Mouse (Mus musculus) liver, embryonic 13.5 days (tissue): ENCODE measurements around the gene Myo1h. TPM values are rescaled to one million over a fixed set of nuclear protein-coding genes. Genes with fewer than 3 reads are reported as not detected.

Experiments used
- ATAC-seq: fragments of 200-750 bp; cut with Nextera tagmentation; 2 replicates; pipeline ENCODE4 v1.8.0; 2017; ENCODE audit warnings: low read depth, mild to moderate bottlenecking, moderate number of reproducible peaks, moderate library complexity
- DNase-seq: peaks from one replicate; pipeline ENCODE4 v3.0.0; 2022
- H3K27ac ChIP-seq: fragments of 300-500 bp; sonication (generic); 2 replicates; pipeline ENCODE4 v1.5.1; 2015; ENCODE audit warnings: moderate library complexity, mild to moderate bottlenecking, inconsistent platforms
- H3K27me3 ChIP-seq: fragments of 300-500 bp; sonication (generic); 2 replicates; pipeline ENCODE4 v1.6.1; 2015; ENCODE audit warnings: mild to moderate bottlenecking, inconsistent platforms
- H3K36me3 ChIP-seq: fragments of 300-500 bp; sonication (generic); 2 replicates; pipeline ENCODE4 v1.6.1; 2015; ENCODE audit warnings: mild to moderate bottlenecking, inconsistent platforms
- H3K4me1 ChIP-seq: fragments of 300-500 bp; sonication (generic); replicated peaks from 2 replicates; pipeline ENCODE4 v1.6.1; 2015; ENCODE audit warnings: inconsistent platforms
- H3K4me2 ChIP-seq: fragments of 300-500 bp; sonication (generic); 2 replicates; pipeline ENCODE4 v1.6.1; 2015; ENCODE audit warnings: inconsistent platforms, mild to moderate bottlenecking, moderate library complexity
- H3K4me3 ChIP-seq: fragments of 300-500 bp; sonication (generic); replicated peaks from 2 replicates; pipeline ENCODE4 v1.5.1; 2015; ENCODE audit warnings: mild to moderate bottlenecking, inconsistent platforms
- H3K9ac ChIP-seq: fragments of 300-500 bp; sonication (generic); 2 replicates; pipeline ENCODE4 v1.6.1; 2015; ENCODE audit warnings: mild to moderate bottlenecking, inconsistent platforms
- H3K9me3 ChIP-seq: fragments of 300-500 bp; sonication (generic); replicated peaks from 2 replicates; pipeline ENCODE4 v1.6.1; 2016; ENCODE audit warnings: inconsistent platforms
- whole genome bisulfite sequencing: fragments of 180-500 bp; shearing (Covaris S2); methylation state at CpG from one replicate; pipeline ENCODE4 v1.1.7; 2015; ENCODE audit not compliant: insufficient replicate concordance; 5-methylcytosine and 5-hydroxymethylcytosine counted together
- polyA plus RNA-seq: library from polyadenylated mRNA; unstranded; fragments of >200 nt; fragmentation: Nextera tagmentation; extraction: Ambion mirVana; gene quantifications from 2 replicates; pipeline ENCODE4 v1.2.1, GENCODE M21; 2015

Myo1h gene
- polyA plus RNA-seq, 1 experiment from 2014 or later = 0.22 TPM

DNA sequence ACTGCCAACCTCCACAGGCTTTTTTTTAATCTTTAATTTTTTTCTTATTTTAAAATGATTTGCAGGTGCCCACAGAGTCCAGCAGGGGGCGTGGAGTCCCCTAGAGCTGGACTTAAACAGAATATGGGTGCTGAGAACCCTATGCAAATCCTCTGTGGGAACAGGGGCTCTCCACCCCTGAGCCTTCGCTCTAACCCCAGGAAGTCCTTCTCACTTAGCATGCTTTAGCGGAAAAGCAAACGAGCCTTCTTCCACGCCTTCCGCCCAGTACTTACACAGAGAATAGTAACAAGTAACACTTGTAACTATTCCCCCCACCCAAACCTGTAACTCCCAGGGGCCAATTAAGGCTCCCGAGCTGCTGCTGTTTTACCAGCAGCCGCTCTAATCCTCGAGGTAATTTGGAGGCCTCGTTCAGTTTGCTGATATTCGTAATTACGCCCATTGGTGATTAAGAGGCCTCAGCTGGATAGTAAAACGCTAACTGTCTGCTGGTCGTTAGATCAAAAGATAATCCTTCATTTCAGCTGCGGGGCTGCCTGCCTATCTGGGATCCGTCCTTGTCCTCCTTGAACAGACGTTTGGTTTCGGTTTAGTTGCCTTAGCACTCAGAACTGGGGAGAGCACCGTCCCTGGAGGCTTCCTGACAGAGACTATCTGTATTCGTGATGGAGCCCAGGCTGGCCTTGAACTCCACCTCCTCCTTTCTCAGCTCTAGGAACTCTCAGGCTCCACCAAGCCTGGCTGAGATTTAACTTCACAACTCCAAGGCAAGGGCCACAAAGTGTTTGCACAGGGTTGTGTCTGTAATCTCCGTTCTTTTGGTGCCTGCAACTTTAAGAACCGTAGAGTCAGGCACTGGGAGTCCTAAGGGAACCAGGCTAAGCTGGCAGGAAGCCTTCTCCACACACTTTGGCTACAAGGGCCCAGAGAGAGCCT, 8.0 kb downstream of the Myo1h start:
- 19% methylated on average over 22 of the region's 22 CpGs for WGBS
- DNase-seq (no peak), ATAC-seq (no peak)
- no peaks in the 10 kb centered on the region for H3K36me3 ChIP-seq
- peak overlapping the region; percentile 43 for H3K4me2 ChIP-seq
- H3K9me3 ChIP-seq = no peaks in the 10 kb centered on the region
- no peak overlapping the region for H3K9ac ChIP-seq
- H3K4me3 ChIP-seq = peak overlapping the region; percentile 19
- H3K27me3 ChIP-seq = 0 out of 2 replicates have a peak, but pooled peaks cover 2% of the 10 kb centered on the region
- peaks cover 7% of the 10 kb centered on the region for H3K4me1 ChIP-seq
- no peak overlapping the region for H3K27ac ChIP-seq

DNA sequence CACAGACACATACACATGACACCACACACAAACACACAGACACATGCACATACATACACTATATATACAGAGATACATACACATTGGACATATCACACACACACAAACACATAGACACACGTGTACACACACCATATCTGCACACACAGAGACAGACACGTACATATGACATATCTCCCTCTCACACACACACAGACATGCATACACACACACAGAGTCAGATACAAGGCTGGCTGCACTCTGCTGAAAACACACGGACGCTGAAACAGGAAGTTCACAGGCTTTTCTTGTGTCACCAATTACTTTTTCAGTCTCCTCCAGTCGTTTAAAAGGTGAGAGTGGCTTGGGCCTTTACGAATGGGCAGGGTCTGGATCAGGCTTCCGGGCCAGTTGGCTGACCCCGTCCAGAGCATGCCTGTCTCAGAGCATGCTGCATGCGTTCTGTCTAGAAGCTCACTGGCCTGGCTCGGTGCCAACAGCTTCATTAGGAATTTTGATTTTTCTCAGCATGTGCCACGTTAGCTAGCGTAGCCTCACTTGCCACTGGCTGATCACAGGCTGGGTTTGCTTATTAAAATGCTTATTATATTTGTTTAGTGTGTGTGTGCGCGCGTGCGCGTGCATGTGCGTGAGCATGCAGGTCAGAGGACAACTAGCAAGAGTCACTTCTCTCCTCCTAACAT, 9.4 kb downstream of the Myo1h start:
- H3K4me3 ChIP-seq = no peak overlapping the region
- DNase-seq (no peak), ATAC-seq (no peak)
- no peak overlapping the region for H3K4me2 ChIP-seq
- no peaks in the 10 kb centered on the region for H3K9me3 ChIP-seq
- no peak overlapping the region for H3K27ac ChIP-seq
- H3K9ac ChIP-seq = no peak overlapping the region
- peaks cover 7% of the 10 kb centered on the region for H3K4me1 ChIP-seq
- WGBS = 67% methylated on average over 18 of the region's 18 CpGs
- no peaks in the 10 kb centered on the region for H3K36me3 ChIP-seq
- H3K27me3 ChIP-seq = 0 out of 2 replicates have a peak, but pooled peaks cover 2% of the 10 kb centered on the region

- DNase-seq = no peak
- WGBS = 71% methylated on average over 22 of the region's 22 CpGs
- H3K9ac ChIP-seq = no peak overlapping the region
- ATAC-seq = no peak
- H3K4me1 ChIP-seq = peaks cover 7% of the 10 kb centered on the region
- H3K27me3 ChIP-seq = 0 out of 2 replicates have a peak, but pooled peaks cover 2% of the 10 kb centered on the region
- H3K4me2 ChIP-seq = no peak overlapping the region
- H3K36me3 ChIP-seq = no peaks in the 10 kb centered on the region
- no peak overlapping the region for H3K4me3 ChIP-seq
- no peak overlapping the region for H3K27ac ChIP-seq
- H3K9me3 ChIP-seq = no peaks in the 10 kb centered on the region
Observed at GRCm38 (mm10) chr5:114299156-114299855, 10.3 kb downstream of the Myo1h start.

DNA sequence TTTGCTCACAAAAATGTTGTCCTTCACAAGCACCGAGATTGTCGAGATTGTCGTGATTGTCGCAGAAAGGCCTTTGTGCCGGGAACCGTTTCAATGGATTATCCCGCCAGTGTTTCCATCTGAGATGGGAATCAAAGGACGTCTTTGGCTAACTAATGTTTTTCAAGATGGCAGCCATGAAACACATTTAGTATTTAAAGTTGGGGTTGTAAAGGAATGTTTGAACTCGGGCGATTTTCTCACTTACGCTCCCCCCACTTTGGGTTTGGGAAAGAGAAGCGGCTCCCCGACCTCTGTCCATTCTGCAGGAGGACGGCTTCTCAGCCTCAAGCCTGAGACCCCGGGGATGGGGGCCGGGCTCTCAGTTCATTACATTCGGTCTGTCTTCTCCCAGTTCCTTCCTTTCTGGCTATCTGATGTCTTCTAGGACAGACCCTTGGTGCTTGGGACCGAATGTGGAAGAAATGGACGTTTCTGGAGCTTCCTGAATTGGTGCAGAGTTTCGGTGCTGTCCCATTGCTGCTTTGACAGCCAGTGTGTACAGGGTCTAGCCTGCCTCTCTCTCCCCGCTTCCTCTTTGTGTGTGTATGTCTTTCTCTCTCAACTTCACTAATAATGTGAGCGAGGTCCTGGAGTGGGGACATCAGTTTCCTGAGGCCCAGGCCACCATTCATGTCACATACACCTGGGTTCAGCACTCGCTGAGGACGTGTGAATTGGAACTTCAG, 11.1 kb downstream of the Myo1h start:
- Histone ChIP-seq H3K27me3 (0 out of 2 replicates have a peak, but pooled peaks cover 2% of the 10 kb centered on the region), H3K9ac (no peak overlapping the region), H3K4me2 (no peak overlapping the region), H3K9me3 (no peaks in the 10 kb centered on the region), H3K4me3 (no peak overlapping the region), H3K36me3 (no peaks in the 10 kb centered on the region), H3K4me1 (peaks cover 7% of the 10 kb centered on the region), H3K27ac (no peak overlapping the region)
- 70% methylated on average over 24 of the region's 24 CpGs for WGBS
- ATAC-seq (no peak), DNase-seq (no peak)

DNA sequence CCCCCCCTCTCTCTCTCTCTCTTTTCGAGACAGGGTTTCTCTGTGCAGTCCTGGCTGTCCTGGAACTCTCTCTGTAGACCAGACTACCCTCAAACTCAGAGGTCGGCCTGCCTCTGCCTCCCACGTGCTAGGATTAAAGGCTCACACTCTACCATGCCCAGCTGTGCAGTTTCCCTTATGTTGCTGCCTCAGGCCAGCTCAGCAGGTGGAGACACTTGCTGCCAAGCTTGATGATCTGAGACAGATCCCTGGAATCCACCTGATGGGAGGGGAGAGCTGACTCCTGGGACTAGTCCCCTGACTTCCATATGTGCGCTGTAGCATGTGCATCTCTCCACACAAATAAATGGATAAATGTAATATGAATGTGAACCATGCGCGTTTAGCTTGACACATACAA, 14.2 kb downstream of the Myo1h start:
- no peak overlapping the region for H3K4me3 ChIP-seq
- ATAC-seq (no peak), DNase-seq (no peak)
- H3K9ac ChIP-seq = no peak overlapping the region
- 0 out of 2 replicates have a peak, but pooled peaks cover 2% of the 10 kb centered on the region for H3K27me3 ChIP-seq
- no peaks in the 10 kb centered on the region for H3K36me3 ChIP-seq
- 58% methylated on average over 6 of the region's 6 CpGs for WGBS
- H3K4me2 ChIP-seq = no peak overlapping the region
- H3K4me1 ChIP-seq = no peaks in the 10 kb centered on the region
- H3K9me3 ChIP-seq = no peaks in the 10 kb centered on the region
- no peak overlapping the region for H3K27ac ChIP-seq

DNA sequence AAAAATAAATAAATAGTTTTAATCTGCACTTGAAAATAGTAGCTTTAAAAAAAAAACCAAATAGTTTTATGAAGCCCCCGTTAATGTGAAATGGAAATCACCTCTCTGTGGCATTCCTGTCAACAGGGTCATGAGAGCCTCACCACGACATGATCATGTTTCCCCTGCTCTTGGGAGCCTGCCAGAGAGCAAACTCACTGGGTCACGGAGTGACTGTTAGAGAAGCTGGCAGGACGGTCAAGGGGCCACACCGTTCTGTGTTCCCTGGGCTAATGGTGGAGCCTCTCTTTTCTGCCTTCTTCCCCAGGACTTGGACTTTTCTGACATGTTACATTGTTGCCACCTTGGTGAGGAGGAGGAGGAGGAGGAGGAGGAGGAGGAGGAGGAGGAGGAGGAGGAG, 17.5 kb downstream of the Myo1h start:
- Histone ChIP-seq H3K36me3 (no peaks in the 10 kb centered on the region), H3K4me2 (no peak overlapping the region), H3K27ac (no peak overlapping the region), H3K9me3 (no peaks in the 10 kb centered on the region), H3K27me3 (0 out of 2 replicates have a peak, but pooled peaks cover 1% of the 10 kb centered on the region), H3K4me1 (no peaks in the 10 kb centered on the region), H3K4me3 (no peak overlapping the region), H3K9ac (no peak overlapping the region)
- ATAC-seq (no peak), DNase-seq (no peak)
- 53% methylated on average over 5 of the region's 5 CpGs for WGBS

- 42% methylated on average over 18 of the region's 18 CpGs for WGBS
- no peaks in the 10 kb centered on the region for H3K9me3 ChIP-seq
- H3K9ac ChIP-seq = no peak overlapping the region
Observed at GRCm38 (mm10) chr5:114308765-114309679, 20.1 kb downstream of the Myo1h start.

DNA sequence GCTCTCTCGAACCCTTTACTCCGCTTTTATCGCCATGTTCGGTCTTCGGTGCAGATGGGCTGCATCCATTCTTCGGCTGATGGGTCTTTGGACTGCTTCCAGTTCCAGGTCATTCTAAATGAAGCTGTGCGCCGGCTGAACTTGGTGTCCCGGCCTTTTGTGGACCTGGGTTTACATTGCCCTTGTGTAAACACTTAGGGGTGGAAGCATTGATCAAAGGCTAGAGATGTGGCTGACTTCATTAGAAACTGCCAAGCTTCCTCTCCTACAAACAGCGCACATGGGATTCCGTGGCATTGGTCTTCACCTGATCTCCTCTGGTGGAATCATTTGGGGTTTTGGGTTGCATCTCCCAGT, 20.7 kb downstream of the Myo1h start:
- DNase-seq (no peak), ATAC-seq (no peak)
- Histone ChIP-seq H3K9me3 (no peaks in the 10 kb centered on the region), H3K27me3 (no peaks in the 10 kb centered on the region), H3K36me3 (no peaks in the 10 kb centered on the region), H3K4me1 (0 out of 2 replicates have a peak, but pooled peaks cover under 1% of the 10 kb centered on the region), H3K27ac (no peak overlapping the region), H3K4me3 (no peak overlapping the region), H3K9ac (no peak overlapping the region), H3K4me2 (peak overlapping the region; percentile 36)
- 51% methylated on average over 11 of the region's 11 CpGs for WGBS

More at GRCm38 (mm10) chr5:114308765-114309679, 20.1 kb downstream of the Myo1h start:
- no peak overlapping the region for H3K27ac ChIP-seq
- H3K4me2 ChIP-seq = peak overlapping the region; percentile 36
- DNase-seq (no peak), ATAC-seq (no peak)
- H3K27me3 ChIP-seq = no peaks in the 10 kb centered on the region
- H3K4me3 ChIP-seq = no peak overlapping the region
- H3K4me1 ChIP-seq = no peaks in the 10 kb centered on the region
- no peaks in the 10 kb centered on the region for H3K36me3 ChIP-seq

DNA sequence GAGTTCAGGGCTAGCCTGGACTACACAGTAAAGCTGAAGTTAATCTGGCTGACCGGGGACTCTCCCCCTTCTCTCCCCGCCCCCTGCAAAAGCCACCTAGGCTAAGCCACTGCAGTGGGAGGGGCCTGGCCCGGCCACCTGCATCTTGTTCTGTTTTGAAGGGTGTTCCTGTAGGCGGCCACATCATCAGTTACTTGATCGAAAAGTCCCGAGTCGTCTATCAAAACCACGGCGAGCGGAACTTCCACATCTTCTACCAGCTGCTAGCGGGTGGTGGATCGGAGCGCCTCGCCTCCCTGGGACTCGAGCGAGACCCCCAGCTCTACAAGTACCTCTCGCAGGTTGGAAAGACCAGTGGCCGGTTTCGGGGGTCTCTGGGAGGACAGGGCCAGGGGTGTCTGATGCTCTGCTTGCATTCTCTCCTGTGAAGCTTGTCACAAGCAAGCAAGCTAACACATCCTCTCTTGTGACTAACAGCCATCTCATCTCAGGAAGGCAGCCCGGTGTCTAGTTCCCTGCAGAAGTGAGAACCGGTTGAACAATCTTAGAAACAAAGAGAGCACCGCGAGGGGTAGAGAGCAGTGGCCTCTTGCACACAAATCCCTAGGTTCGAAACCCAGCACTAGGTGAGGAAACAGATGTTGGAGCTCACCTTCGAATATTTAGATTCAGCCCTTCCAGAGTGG, 34.3 kb downstream of the Myo1h start:
- Histone ChIP-seq H3K36me3 (no peaks in the 10 kb centered on the region), H3K4me2 (no peak overlapping the region), H3K4me3 (no peak overlapping the region), H3K27ac (no peak overlapping the region), H3K9me3 (no peaks in the 10 kb centered on the region), H3K27me3 (peaks cover 8% of the 10 kb centered on the region; the same call in 1 of the 2 replicates), H3K4me1 (no peaks in the 10 kb centered on the region), H3K9ac (no peak overlapping the region)
- WGBS = 42% methylated on average over 25 of the region's 25 CpGs
- no peak for DNase-seq
- ATAC-seq = no peak
